In the genomic region with DNA sequence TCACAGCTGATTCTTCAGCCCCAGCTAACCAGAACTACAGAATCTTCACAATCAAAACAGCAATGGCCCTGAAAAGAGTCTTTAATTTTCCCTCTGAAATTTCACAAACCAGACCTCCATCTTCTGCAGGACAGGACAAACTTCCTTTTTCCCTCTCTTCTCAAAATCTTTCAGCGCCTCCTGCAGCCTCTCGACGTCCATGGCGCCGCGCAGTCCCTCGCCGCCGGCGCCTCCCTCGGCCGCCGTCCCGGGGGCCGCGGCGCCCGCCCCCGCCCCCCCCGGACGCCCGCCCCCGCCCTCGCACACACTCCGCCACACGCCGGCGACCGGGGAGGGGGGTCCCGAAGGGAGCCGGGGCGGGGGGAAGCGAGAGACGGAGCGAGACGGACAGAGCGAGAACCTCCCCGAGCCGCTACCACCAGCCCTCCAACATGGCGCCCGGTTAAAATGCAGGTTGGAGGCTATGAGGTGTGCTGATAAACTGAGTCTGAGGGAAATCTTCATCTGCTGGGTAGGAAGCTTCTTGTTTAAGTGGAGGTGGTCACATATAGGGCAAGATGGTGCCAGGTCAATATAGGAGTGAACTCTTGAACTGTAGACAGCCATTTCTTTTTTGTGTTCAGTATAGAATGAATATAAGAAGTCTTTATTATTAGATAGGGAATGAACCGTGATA, we compare ENCODE assay signal across 8 mouse cellular contexts. TPM values are rescaled to one million over a fixed set of nuclear protein-coding genes. Genes with fewer than 3 reads are reported as not detected.
DNase-seq lines count a peak whose midpoint lies in the region; ATAC-seq and TF ChIP-seq lines count a peak whose summit lies in the region.
"Not testable (repeated sequence)": the region's sequence is repeated elsewhere in the genome, so short reads cannot be mapped to it uniquely, and the experiment has no call there.

No protein-coding gene starts in this region.

- H3K4me2 ChIP-seq in forebrain, embryonic 15.5 days (replicated peaks), result peak overlapping the region; percentile 44
- H3K4me2 ChIP-seq in kidney, postnatal 0 days (ENCODE audit: low read length), result peak overlapping the region; percentile 43
- H3K4me2 ChIP-seq in midbrain, postnatal 0 days (ENCODE audit: low read depth, low read length, poor library complexity, severe bottlenecking), result peak overlapping the region; percentile 40
- peak overlapping the region; percentile 29 for H3K4me2 ChIP-seq in stomach, embryonic 14.5 days (replicated peaks; ENCODE audit: low read depth, low read length)

- peak; percentile 17 for DNase-seq in Muller cell, postnatal 12 days (ENCODE audit: inconsistent ontology term)
- DNase-seq in embryo, embryonic 10.5 days (ENCODE audit: low spot score), result peak; percentile 58
- DNase-seq in hindbrain, embryonic 10.5 days (ENCODE audit: low spot score), result peak; percentile 19
- DNase-seq in kidney, postnatal 0 days (ENCODE audit: low spot score), result peak; percentile 55
- not testable (repeated sequence) for DNase-seq in lung, adult 2 months; midbrain, postnatal 0 days (ENCODE audit: low spot score)

- H3K36me3 ChIP-seq in forebrain, embryonic 15.5 days; hindbrain, embryonic 10.5 days; kidney, postnatal 0 days (ENCODE audit: insufficient read depth, low read length); midbrain, postnatal 0 days (ENCODE audit: insufficient read depth, low read length); stomach, embryonic 14.5 days (ENCODE audit: control insufficient read depth, insufficient read depth, low read length): not testable (repeated sequence)

- TF ChIP-seq CTCF in kidney, postnatal 0 days (IDR thresholded peaks at IDR 0.05; ENCODE audit: low read depth), result peak; percentile 9; the same call in 1 of the 2 replicates
- TF ChIP-seq CTCF in lung, adult 2 months (IDR thresholded peaks at IDR 0.05; ENCODE audit: insufficient read depth, low read length), result not testable (repeated sequence)
- peak; percentile 19; the same call in 1 of the 2 replicates for TF ChIP-seq CTCF in midbrain, postnatal 0 days (IDR thresholded peaks at IDR 0.05)

- peak overlapping the region; percentile 75 for H3K27ac ChIP-seq in forebrain, embryonic 15.5 days (replicated peaks)
- peak overlapping the region; percentile 82 for H3K27ac ChIP-seq in hindbrain, embryonic 10.5 days
- peak overlapping the region; percentile 76 for H3K27ac ChIP-seq in kidney, postnatal 0 days
- peak overlapping the region; percentile 52 for H3K27ac ChIP-seq in midbrain, postnatal 0 days (ENCODE audit: low read depth, low read length)
- peak overlapping the region; percentile 75 for H3K27ac ChIP-seq in stomach, embryonic 14.5 days (ENCODE audit: low read length)

- not testable (repeated sequence) for H3K9me3 ChIP-seq in forebrain, embryonic 15.5 days; hindbrain, embryonic 10.5 days; kidney, postnatal 0 days (replicated peaks; ENCODE audit: low read length); midbrain, postnatal 0 days (ENCODE audit: low read length); stomach, embryonic 14.5 days (ENCODE audit: control insufficient read depth, low read depth, low read length)

- ATAC-seq in forebrain, embryonic 15.5 days (replicated peaks), result peak; percentile 86
- peak; percentile 82 for ATAC-seq in kidney, postnatal 0 days (replicated peaks; ENCODE audit: low FRiP score, low read depth)
- ATAC-seq in midbrain, postnatal 0 days (ENCODE audit: low FRiP score), result peak; percentile 63
- ATAC-seq in stomach, embryonic 14.5 days (ENCODE audit: insufficient number of reproducible peaks, insufficient read depth, low FRiP score, low read depth), result peak; percentile 69; the same call in 1 of the 2 replicates

- H3K9ac ChIP-seq in forebrain, embryonic 15.5 days (replicated peaks), result peak overlapping the region; percentile 47
- H3K9ac ChIP-seq in kidney, postnatal 0 days (ENCODE audit: low read depth, low read length), result peak overlapping the region; percentile 56
- peak overlapping the region; percentile 36; the same call in 1 of the 2 replicates for H3K9ac ChIP-seq in midbrain, postnatal 0 days (replicated peaks; ENCODE audit: low read length, poor library complexity, severe bottlenecking)
- not testable (repeated sequence) for H3K9ac ChIP-seq in stomach, embryonic 14.5 days (replicated peaks; ENCODE audit: low read depth, low read length)

- 2% methylated on average over 41 of the region's 42 CpGs for WGBS in forebrain, embryonic 15.5 days
- 2% methylated on average over 42 of the region's 42 CpGs for WGBS in hindbrain, embryonic 10.5 days
- WGBS in kidney, postnatal 0 days, result 2% methylated on average over 21 of the region's 42 CpGs
- WGBS in lung, adult 2 months, result 2% methylated on average over 41 of the region's 42 CpGs
- 3% methylated on average over 24 of the region's 42 CpGs for WGBS in midbrain, postnatal 0 days
- 7% methylated on average over 32 of the region's 42 CpGs for WGBS in stomach, embryonic 14.5 days

- peak overlapping the region; percentile 42 for H3K4me3 ChIP-seq in forebrain, embryonic 15.5 days
- peak overlapping the region; percentile 48 for H3K4me3 ChIP-seq in hindbrain, embryonic 10.5 days
- H3K4me3 ChIP-seq in kidney, postnatal 0 days (replicated peaks; ENCODE audit: low read depth, low read length), result peak overlapping the region; percentile 42
- peak overlapping the region; percentile 44 for H3K4me3 ChIP-seq in lung, adult 2 months (replicated peaks; ENCODE audit: extremely low read depth, low read depth, low read length)
- H3K4me3 ChIP-seq in midbrain, postnatal 0 days (ENCODE audit: low read depth, low read length), result peak overlapping the region; percentile 44
- H3K4me3 ChIP-seq in stomach, embryonic 14.5 days (ENCODE audit: low read depth, low read length), result peak overlapping the region; percentile 34

- H3K4me1 ChIP-seq in forebrain, embryonic 15.5 days; hindbrain, embryonic 10.5 days (replicated peaks); kidney, postnatal 0 days (replicated peaks; ENCODE audit: insufficient read depth, low read length); lung, adult 2 months (ENCODE audit: control insufficient read depth, insufficient read depth, low read length); midbrain, postnatal 0 days (ENCODE audit: insufficient read depth, low read length); stomach, embryonic 14.5 days (ENCODE audit: control insufficient read depth, insufficient read depth, low read length): not testable (repeated sequence)

- not testable (repeated sequence) for H3K27me3 ChIP-seq in forebrain, embryonic 15.5 days; hindbrain, embryonic 10.5 days (ENCODE audit: insufficient read depth, poor library complexity, severe bottlenecking); kidney, postnatal 0 days (ENCODE audit: insufficient read depth, low read length); midbrain, postnatal 0 days (ENCODE audit: insufficient read depth, low read length); stomach, embryonic 14.5 days (ENCODE audit: control insufficient read depth, insufficient read depth, low read length)

- not testable (repeated sequence) for TF ChIP-seq POLR2A in lung, adult 2 months (IDR thresholded peaks at IDR 0.05; ENCODE audit: borderline replicate concordance, extremely low read depth, low read depth, low read length)

RNA-seq across cellular contexts. Expression of gene Hmox2, which starts 30.6 kb away (rescaled TPM):
- polyA plus RNA-seq in forebrain, embryonic 15.5 days (2015; fragmentation: Nextera tagmentation; extraction: Ambion mirVana), result 85.3 and 88.3 TPM in 2 replicates
- polyA plus RNA-seq in hindbrain, embryonic 10.5 days (2016; fragmentation: Nextera tagmentation; extraction: Ambion mirVana), result 84.6 and 93.3 TPM in 2 replicates
- polyA plus RNA-seq in kidney, postnatal 0 days (2015; fragmentation: Nextera tagmentation; extraction: Ambion mirVana), result 102 and 107 TPM in 2 replicates
- polyA plus RNA-seq in lung, adult 2 months (2012; rRNA removed), result 21.3 and 32.1 TPM in 2 replicates
- total RNA-seq in midbrain, postnatal 0 days (2014; rRNA removed), result 37.9 and 43.2 TPM in 2 replicates
- 92.7 and 102 TPM in 2 replicates for polyA plus RNA-seq in midbrain, postnatal 0 days (2015; fragmentation: Nextera tagmentation; extraction: Ambion mirVana)
- polyA plus RNA-seq in stomach, embryonic 14.5 days (2014; fragmentation: Nextera tagmentation; extraction: Ambion mirVana), result 96.9 and 105 TPM in 2 replicates

RNA-seq across cellular contexts. Expression of gene Cdip1, which starts 33.3 kb away (rescaled TPM):
- 101 and 104 TPM in 2 replicates for polyA plus RNA-seq in forebrain, embryonic 15.5 days (2015; fragmentation: Nextera tagmentation; extraction: Ambion mirVana)
- polyA plus RNA-seq in hindbrain, embryonic 10.5 days (2016; fragmentation: Nextera tagmentation; extraction: Ambion mirVana), result 109 and 111 TPM in 2 replicates
- 81.1 and 91.2 TPM in 2 replicates for polyA plus RNA-seq in kidney, postnatal 0 days (2015; fragmentation: Nextera tagmentation; extraction: Ambion mirVana)
- 76.7 and 93.0 TPM in 2 replicates for polyA plus RNA-seq in lung, adult 2 months (2012; rRNA removed)
- 122 and 130 TPM in 2 replicates for total RNA-seq in midbrain, postnatal 0 days (2014; rRNA removed)
- polyA plus RNA-seq in midbrain, postnatal 0 days (2015; fragmentation: Nextera tagmentation; extraction: Ambion mirVana), result 131 and 139 TPM in 2 replicates
- polyA plus RNA-seq in stomach, embryonic 14.5 days (2014; fragmentation: Nextera tagmentation; extraction: Ambion mirVana), result 83.6 and 87.0 TPM in 2 replicates

RNA-seq across cellular contexts. Expression of gene Nmral1, which starts 37.6 kb away (rescaled TPM):
- 103 and 115 TPM in 2 replicates for polyA plus RNA-seq in forebrain, embryonic 15.5 days (2015; fragmentation: Nextera tagmentation; extraction: Ambion mirVana)
- polyA plus RNA-seq in hindbrain, embryonic 10.5 days (2016; fragmentation: Nextera tagmentation; extraction: Ambion mirVana), result 192 and 203 TPM in 2 replicates
- 47.9 and 56.2 TPM in 2 replicates for polyA plus RNA-seq in kidney, postnatal 0 days (2015; fragmentation: Nextera tagmentation; extraction: Ambion mirVana)
- 4.4 and 5.2 TPM in 2 replicates for polyA plus RNA-seq in lung, adult 2 months (2012; rRNA removed)
- 27.5 and 33.5 TPM in 2 replicates for total RNA-seq in midbrain, postnatal 0 days (2014; rRNA removed)
- 37.1 and 41.2 TPM in 2 replicates for polyA plus RNA-seq in midbrain, postnatal 0 days (2015; fragmentation: Nextera tagmentation; extraction: Ambion mirVana)
- 69.7 and 70.6 TPM in 2 replicates for polyA plus RNA-seq in stomach, embryonic 14.5 days (2014; fragmentation: Nextera tagmentation; extraction: Ambion mirVana)
